Mouse (Mus musculus) neural tube, embryonic 11.5 days (tissue): ENCODE results near the gene Irf2bp2. TPM values are rescaled to one million over a fixed set of nuclear protein-coding genes. Genes with fewer than 3 reads are reported as not detected.

ENCODE experiments used
- ATAC-seq: fragments of 200-750 bp; cut with Nextera tagmentation; 2 replicates; pipeline ENCODE4 v1.8.0; 2017; ENCODE audit warnings: moderate number of reproducible peaks, mild to moderate bottlenecking, moderate TSS enrichment, moderate library complexity; ENCODE audit not compliant: insufficient read depth, low FRiP score, low TSS enrichment
- DNase-seq: peaks from one replicate; pipeline ENCODE4 v3.0.0-alpha.2; 2015; ENCODE audit warnings: low spot score
- H3K27ac ChIP-seq: fragments of 300-500 bp; sonication (generic); 2 replicates; pipeline ENCODE4 v1.5.1; 2014; ENCODE audit warnings: low read depth, mild to moderate bottlenecking, low read length
- H3K27me3 ChIP-seq: fragments of 300-500 bp; sonication (generic); 2 replicates; pipeline ENCODE4 v1.6.1; 2014; ENCODE audit warnings: mild to moderate bottlenecking, low read length, mixed read lengths; ENCODE audit not compliant: control insufficient read depth, insufficient read depth
- H3K36me3 ChIP-seq: fragments of 300-500 bp; sonication (generic); 2 replicates; pipeline ENCODE4 v1.6.1; 2014; ENCODE audit warnings: mild to moderate bottlenecking, low read length, moderate library complexity, mixed read lengths; ENCODE audit not compliant: control insufficient read depth, insufficient read depth
- H3K4me1 ChIP-seq: fragments of 300-500 bp; sonication (generic); 2 replicates; pipeline ENCODE4 v1.6.1; 2014; ENCODE audit warnings: low read length, mixed read lengths; ENCODE audit not compliant: control insufficient read depth, insufficient read depth
- H3K4me2 ChIP-seq: fragments of 300-500 bp; sonication (generic); 2 replicates; pipeline ENCODE4 v1.6.1; 2014; ENCODE audit warnings: low read depth, mild to moderate bottlenecking, moderate library complexity
- H3K4me3 ChIP-seq: fragments of 300-500 bp; sonication (generic); 2 replicates; pipeline ENCODE4 v1.5.1; 2014; ENCODE audit warnings: low read depth, low read length
- H3K9ac ChIP-seq: fragments of 300-500 bp; sonication (generic); 2 replicates; pipeline ENCODE4 v1.6.1; 2014; ENCODE audit warnings: mild to moderate bottlenecking, low read length
- H3K9me3 ChIP-seq: fragments of 300-500 bp; sonication (generic); 2 replicates; pipeline ENCODE4 v1.6.1; 2016; ENCODE audit warnings: low read length; ENCODE audit not compliant: control insufficient read depth
- WGBS: fragments of 180-500 bp; shearing (Covaris S2); extraction: QIAGEN DNeasy Blood & Tissue Kit; methylation state at CpG from one replicate; pipeline ENCODE4 v1.1.7; 2014; 5-methylcytosine and 5-hydroxymethylcytosine counted together
- polyA plus RNA-seq: library from polyadenylated mRNA; unstranded; fragments of >200 nt; fragmentation: Nextera tagmentation; extraction: Ambion mirVana; gene quantifications from 2 replicates; pipeline ENCODE4 v1.2.1, GENCODE M21; 2014

The Irf2bp2 gene
- polyA plus RNA-seq, 1 experiment from 2014 or later = 4.7 TPM

DNA sequence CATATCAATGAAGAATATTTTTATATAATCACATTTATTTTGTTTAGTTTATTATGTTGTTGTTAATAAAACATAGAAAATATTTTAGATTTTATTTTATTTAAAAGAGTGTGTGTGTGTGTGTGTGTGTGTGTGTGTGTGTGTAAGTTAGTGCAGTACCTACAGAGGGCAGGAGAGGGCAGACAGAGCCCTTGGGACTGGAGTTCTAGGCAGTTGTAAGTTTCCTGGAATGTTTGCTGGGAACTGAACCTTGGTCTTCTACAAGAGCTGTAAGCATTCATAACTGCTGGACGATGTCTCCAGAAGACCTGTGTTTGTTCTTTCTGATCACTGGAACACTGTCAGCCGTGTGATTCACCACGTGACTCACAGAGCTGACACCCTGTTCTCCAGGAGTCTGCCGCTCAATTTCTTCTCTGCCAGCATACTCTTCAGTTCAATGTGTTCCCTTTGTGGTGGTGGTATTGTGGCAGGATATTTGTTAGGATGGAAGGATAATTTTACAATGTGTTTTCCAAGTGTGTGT, 32.4 kb downstream of the Irf2bp2 start:
- Histone ChIP-seq H3K9me3 (no peaks in the 10 kb centered on the region), H3K4me2 (no peak overlapping the region), H3K4me1 (peaks cover 6% of the 10 kb centered on the region; the same call in 1 of the 2 replicates), H3K36me3 (no peaks in the 10 kb centered on the region), H3K27ac (no peak overlapping the region), H3K4me3 (no peak overlapping the region), H3K27me3 (no peaks in the 10 kb centered on the region), H3K9ac (no peak overlapping the region)
- 94% methylated on average over 4 of the region's 4 CpGs for WGBS
- no peak for DNase-seq
- no peak for ATAC-seq

DNA sequence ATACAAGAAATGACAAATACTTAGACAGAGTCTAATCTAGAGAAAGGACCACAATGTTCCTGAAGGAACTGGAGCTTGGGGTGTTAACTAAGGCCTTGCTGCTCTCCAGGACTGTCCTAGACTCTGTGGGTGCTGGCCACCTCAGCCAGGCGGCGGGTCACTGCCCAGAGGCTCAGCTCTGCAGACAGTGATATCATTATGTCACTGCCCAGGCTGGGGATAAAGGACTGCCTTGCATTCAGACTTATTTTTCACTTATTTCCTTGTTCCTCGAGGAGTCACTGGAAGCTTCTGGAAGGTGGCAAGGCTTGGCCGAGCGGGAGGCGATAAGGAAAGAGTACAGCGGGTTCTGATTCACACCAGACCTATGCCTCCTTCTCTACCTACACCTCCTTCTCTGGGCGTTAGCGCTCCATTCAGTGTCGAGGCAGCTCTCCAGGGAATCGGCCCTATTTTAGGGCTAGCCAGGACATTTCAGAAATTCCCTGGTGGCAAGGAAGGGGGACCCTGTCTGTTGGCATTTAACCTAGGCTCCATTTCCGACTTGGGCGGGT, 35.3 kb downstream of the Irf2bp2 start:
- no peak for DNase-seq
- Histone ChIP-seq H3K4me3 (no peak overlapping the region), H3K36me3 (no peaks in the 10 kb centered on the region), H3K4me1 (no peaks in the 10 kb centered on the region), H3K4me2 (no peak overlapping the region), H3K27ac (no peak overlapping the region), H3K9ac (no peak overlapping the region), H3K27me3 (no peaks in the 10 kb centered on the region), H3K9me3 (no peaks in the 10 kb centered on the region)
- no peak for ATAC-seq
- WGBS = 95% methylated on average over 13 of the region's 13 CpGs

DNA sequence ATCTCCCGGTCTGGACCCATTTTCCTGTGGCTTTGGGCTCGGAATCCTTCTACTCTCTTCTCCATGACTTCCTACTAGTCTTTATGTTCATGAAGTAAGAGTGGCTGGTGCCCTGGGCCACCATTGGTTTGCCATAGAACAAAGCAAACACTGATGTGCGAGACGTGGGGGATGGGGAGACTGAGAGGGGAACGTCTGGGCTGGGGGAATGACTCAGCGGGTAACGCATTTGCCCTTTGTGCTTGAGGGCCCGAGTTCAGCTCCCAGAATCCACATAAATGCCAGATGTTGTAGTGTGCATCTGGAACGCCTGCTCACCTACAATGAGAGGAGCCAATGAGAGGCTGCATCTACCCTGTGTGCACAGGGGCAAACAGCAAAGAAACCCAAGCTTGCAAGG, 36.4 kb downstream of the Irf2bp2 start:
- H3K4me2 ChIP-seq = no peak overlapping the region
- H3K9me3 ChIP-seq = no peaks in the 10 kb centered on the region
- no peaks in the 10 kb centered on the region for H3K36me3 ChIP-seq
- no peaks in the 10 kb centered on the region for H3K27me3 ChIP-seq
- ATAC-seq (no peak), DNase-seq (peak; percentile 48)
- H3K4me3 ChIP-seq = no peak overlapping the region
- WGBS = 23% methylated on average over 9 of the region's 9 CpGs
- no peaks in the 10 kb centered on the region for H3K4me1 ChIP-seq
- no peak overlapping the region for H3K9ac ChIP-seq
- no peak overlapping the region for H3K27ac ChIP-seq

DNA sequence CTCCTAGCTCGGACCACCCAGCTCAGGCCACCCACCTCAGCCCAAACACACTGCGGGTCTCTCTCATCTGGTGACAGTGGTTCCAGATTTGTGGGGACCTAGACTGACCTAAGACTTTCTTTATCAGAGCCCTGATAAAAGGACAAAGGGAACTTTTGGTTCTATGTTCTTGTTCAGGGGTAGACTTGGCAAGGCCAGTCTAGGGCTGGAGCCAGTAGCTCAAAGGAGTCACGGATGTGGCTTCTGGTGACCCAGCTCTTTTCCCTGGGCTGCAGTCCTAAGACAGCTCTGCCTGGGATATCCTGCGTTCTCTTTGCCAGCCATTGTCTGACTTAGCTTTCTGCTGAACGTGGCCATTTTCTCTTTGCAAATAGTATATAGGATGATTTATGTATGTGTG, 37.1 kb downstream of the Irf2bp2 start:
- H3K27me3 ChIP-seq = no peaks in the 10 kb centered on the region
- H3K4me2 ChIP-seq = no peak overlapping the region
- H3K9me3 ChIP-seq = no peaks in the 10 kb centered on the region
- 86% methylated on average over 5 of the region's 5 CpGs for WGBS
- no peak overlapping the region for H3K27ac ChIP-seq
- H3K36me3 ChIP-seq = no peaks in the 10 kb centered on the region
- no peak for ATAC-seq
- H3K4me1 ChIP-seq = no peaks in the 10 kb centered on the region
- H3K4me3 ChIP-seq = no peak overlapping the region
- DNase-seq = no peak
- H3K9ac ChIP-seq = no peak overlapping the region

DNA sequence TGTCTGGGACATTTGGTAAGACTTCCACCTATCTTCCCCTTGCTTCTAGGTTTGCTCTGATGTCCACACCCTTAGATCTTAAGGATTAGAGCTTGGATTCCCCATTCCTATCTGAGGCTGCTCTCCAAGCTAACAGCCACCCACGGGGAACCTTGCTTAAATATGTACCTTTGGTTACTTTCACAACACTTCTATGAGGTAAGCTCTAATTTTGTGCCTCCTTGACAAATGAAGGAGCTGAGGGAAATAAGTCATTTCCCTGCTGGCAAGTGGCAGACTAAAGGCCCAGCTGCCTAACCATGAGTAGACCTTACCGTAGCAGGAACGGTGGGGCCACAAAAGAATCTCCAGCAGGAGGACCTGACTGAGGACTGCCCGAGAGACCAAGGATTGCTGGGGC, 39.0 kb downstream of the Irf2bp2 start:
- WGBS = 82% methylated on average over 4 of the region's 4 CpGs
- Histone ChIP-seq H3K4me1 (no peaks in the 10 kb centered on the region), H3K27me3 (no peaks in the 10 kb centered on the region), H3K36me3 (no peaks in the 10 kb centered on the region), H3K4me2 (no peak overlapping the region), H3K27ac (no peak overlapping the region), H3K4me3 (no peak overlapping the region), H3K9ac (no peak overlapping the region), H3K9me3 (no peaks in the 10 kb centered on the region)
- ATAC-seq = no peak
- DNase-seq = no peak

DNA sequence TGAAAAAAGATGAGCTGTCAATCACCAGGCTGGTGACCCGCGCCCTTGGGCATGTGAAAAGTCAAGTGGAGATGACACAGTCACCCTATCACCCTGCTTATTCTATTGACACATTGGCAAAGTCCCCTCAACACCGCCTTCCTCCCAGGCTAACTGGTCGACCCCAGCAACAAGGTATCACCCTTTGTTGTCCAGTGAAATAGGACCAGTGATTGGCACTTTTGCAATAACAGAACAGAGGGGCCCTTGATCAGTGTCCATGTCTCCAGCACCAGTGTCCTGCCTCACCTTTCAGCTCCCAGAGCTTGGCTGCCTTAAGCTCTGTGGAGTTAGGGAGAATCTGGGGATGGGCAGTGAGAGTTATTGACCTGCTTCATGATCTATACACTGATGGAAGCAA, 41.9 kb downstream of the Irf2bp2 start:
- H3K9ac ChIP-seq = no peak overlapping the region
- WGBS = 90% methylated on average over 4 of the region's 4 CpGs
- H3K9me3 ChIP-seq = no peaks in the 10 kb centered on the region
- no peaks in the 10 kb centered on the region for H3K36me3 ChIP-seq
- H3K4me2 ChIP-seq = no peak overlapping the region
- no peak overlapping the region for H3K27ac ChIP-seq
- no peak overlapping the region for H3K4me3 ChIP-seq
- DNase-seq (no peak), ATAC-seq (no peak)
- H3K27me3 ChIP-seq = no peaks in the 10 kb centered on the region
- no peaks in the 10 kb centered on the region for H3K4me1 ChIP-seq

DNA sequence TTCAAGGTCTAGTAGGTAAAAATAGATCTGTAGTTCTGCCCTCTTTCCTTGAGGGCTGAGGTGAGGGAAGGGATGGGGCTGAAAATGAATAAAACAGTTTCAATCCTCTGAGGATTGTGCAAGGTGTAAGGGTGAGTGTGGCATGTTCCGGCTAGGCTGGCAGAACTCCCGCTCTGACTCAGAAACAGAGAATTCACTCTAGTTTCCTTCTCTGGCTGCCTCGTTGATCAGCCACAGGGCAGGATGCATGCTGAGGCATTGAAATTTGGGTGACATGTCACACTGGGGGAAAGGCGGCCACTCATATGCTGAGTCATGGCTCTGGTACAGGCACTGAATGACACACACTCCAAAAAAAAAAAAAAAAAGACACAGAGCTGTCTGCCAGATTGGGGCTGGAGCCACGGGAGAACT, 42.8 kb downstream of the Irf2bp2 start:
- no peak overlapping the region for H3K27ac ChIP-seq
- H3K9ac ChIP-seq = no peak overlapping the region
- H3K4me3 ChIP-seq = no peak overlapping the region
- ATAC-seq = no peak
- H3K27me3 ChIP-seq = no peaks in the 10 kb centered on the region
- no peaks in the 10 kb centered on the region for H3K36me3 ChIP-seq
- DNase-seq = no peak
- H3K9me3 ChIP-seq = no peaks in the 10 kb centered on the region
- no peaks in the 10 kb centered on the region for H3K4me1 ChIP-seq
- no peak overlapping the region for H3K4me2 ChIP-seq
- WGBS = 81% methylated on average over 5 of the region's 5 CpGs

DNA sequence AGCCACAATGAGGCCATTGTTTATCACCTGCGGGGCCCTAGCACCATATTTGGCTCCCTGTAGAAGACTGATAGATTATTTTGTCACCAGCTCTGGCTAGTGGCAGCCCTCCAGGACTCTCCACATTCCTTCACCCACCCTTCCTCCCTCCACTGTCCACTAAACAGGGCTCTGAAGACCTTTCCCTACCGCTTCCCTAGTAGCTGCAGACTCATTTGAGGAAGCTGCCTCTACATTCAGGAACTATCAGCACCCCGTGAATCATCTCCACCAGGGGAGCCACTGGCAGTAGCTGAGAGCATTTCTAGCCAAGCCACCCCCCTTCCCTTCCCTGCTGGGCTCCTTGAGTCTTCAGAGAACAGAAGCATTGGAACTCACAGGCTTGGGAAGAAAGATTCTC, 45.9 kb downstream of the Irf2bp2 start:
- DNase-seq (no peak), ATAC-seq (no peak)
- WGBS = 65% methylated on average over 3 of the region's 3 CpGs
- no peaks in the 10 kb centered on the region for H3K4me1 ChIP-seq
- H3K36me3 ChIP-seq = no peaks in the 10 kb centered on the region
- no peaks in the 10 kb centered on the region for H3K9me3 ChIP-seq
- H3K4me3 ChIP-seq = no peak overlapping the region
- H3K4me2 ChIP-seq = no peak overlapping the region
- no peaks in the 10 kb centered on the region for H3K27me3 ChIP-seq
- H3K9ac ChIP-seq = no peak overlapping the region
- no peak overlapping the region for H3K27ac ChIP-seq

DNA sequence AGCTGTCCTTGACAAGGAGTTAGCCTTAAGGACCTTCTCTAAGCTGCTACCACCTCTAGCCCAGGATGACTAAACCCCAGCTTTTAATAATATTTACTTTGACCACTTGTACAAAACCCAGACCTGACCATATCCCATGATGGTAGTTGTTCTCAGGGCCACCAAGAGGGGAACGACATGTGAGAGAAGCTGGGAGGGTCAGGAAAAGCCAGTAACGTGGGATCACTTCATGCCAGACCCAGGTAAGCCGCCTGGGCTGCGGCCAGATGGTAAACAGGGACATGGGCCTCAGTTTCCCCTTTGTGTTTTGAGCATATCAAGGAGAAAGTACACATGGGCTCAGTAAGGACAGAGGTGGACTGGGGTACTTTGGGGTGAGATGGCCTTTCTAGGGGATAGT, 46.4 kb downstream of the Irf2bp2 start:
- Histone ChIP-seq H3K27me3 (no peaks in the 10 kb centered on the region), H3K9me3 (no peaks in the 10 kb centered on the region), H3K4me2 (no peak overlapping the region), H3K4me3 (no peak overlapping the region), H3K27ac (no peak overlapping the region), H3K36me3 (no peaks in the 10 kb centered on the region), H3K9ac (no peak overlapping the region), H3K4me1 (no peaks in the 10 kb centered on the region)
- WGBS = 92% methylated on average over 4 of the region's 4 CpGs
- ATAC-seq (no peak), DNase-seq (no peak)
